Mouse (Mus musculus) gastrocnemius, adult 2 months (tissue): ENCODE results near the gene Tspan4. TPM values are rescaled to one million over a fixed set of nuclear protein-coding genes. Genes with fewer than 3 reads are reported as not detected.

Experiments used
- DNase-seq: peaks from one replicate; pipeline ENCODE4 v3.0.0; 2022
- H3K27ac ChIP-seq: fragments of 200-600 bp; 2 replicates; pipeline ENCODE4 v1.8.1; 2022; ENCODE audit warnings: mild to moderate bottlenecking
- H3K4me3 ChIP-seq: fragments of 200-600 bp; 2 replicates; pipeline ENCODE4 v1.8.1; 2022; ENCODE audit warnings: mild to moderate bottlenecking, moderate library complexity
- CTCF ChIP-seq: fragments of 200-600 bp; IDR thresholded peaks from 2 replicates; pipeline ENCODE4 v1.8.1; 2022; ENCODE audit warnings: antibody characterized with exemption, mild to moderate bottlenecking, moderate library complexity
- intact Hi-C: fragments of 180-260 bp; cut with DNase I; formaldehyde crosslinking; loops from one replicate; pipeline ENCODE4 v1.15.1; 2025
- total RNA-seq, 2 experiments: library from RNA; stranded (reverse); gene quantifications; 2 replicates each; pipeline ENCODE4 v1.2.3; 2021

Gene Tspan4
- total RNA-seq, 2 experiments from 2014 or later, result 7.6 to 8.2 TPM

- Histone ChIP-seq H3K4me3 (peak overlapping the region; percentile 77), H3K27ac (peak overlapping the region; percentile 88)
- no peak for DNase-seq
- TF ChIP-seq CTCF, result no peak
- intact Hi-C loops, result no loop called here
Observed at GRCm38 (mm10) chr7:141433517-141434400, 41.3 kb upstream of the Tspan4 start.

- H3K4me3 ChIP-seq, result peak overlapping the region; percentile 77
- peak; percentile 58 for DNase-seq
- TF ChIP-seq CTCF, result no peak
- intact Hi-C loops, result no loop called here
- peak overlapping the region; percentile 88 for H3K27ac ChIP-seq
Observed at GRCm38 (mm10) chr7:141434464-141434863, 40.6 kb upstream of the Tspan4 start.

DNA sequence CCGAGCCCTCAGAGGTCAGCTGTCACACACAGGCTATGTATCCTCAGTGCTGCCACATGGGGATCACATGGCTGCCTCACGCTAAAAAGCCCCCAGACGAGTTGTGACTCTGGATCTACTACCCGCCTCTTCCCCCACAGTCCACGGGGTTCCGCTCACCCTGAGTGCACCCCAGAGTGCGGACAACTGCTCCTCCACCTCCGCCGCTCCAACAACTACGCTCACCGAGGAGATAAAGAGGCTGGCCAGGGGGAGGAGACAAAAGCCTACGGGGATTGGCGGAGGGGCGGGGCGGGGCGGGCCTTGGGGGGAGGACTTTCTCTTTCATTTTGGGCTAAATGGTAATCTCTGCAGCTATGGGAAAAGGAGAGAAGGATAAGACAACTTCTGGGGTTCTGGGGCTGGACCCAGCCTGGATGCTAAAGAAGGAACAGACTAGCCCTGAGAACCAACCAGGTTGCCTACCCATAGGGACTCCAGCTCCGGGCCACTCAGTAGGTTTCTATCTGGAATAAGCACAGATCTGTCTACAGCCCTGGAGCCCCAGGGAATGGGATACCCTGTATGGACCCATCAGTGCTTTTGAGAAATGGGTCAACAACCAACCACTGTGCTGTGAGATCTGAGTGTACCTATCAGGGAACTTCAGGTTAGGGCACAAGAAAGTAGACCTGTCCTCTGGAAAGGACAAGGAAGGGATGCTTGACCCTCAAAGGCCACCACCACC is 39.7 kb upstream of the Tspan4 start:
- TF ChIP-seq CTCF, result no peak
- peak; percentile 74 for DNase-seq
- intact Hi-C loops, result no loop called here
- H3K27ac ChIP-seq, result peak overlapping the region; percentile 88
- H3K4me3 ChIP-seq, result peak overlapping the region; percentile 77

DNA sequence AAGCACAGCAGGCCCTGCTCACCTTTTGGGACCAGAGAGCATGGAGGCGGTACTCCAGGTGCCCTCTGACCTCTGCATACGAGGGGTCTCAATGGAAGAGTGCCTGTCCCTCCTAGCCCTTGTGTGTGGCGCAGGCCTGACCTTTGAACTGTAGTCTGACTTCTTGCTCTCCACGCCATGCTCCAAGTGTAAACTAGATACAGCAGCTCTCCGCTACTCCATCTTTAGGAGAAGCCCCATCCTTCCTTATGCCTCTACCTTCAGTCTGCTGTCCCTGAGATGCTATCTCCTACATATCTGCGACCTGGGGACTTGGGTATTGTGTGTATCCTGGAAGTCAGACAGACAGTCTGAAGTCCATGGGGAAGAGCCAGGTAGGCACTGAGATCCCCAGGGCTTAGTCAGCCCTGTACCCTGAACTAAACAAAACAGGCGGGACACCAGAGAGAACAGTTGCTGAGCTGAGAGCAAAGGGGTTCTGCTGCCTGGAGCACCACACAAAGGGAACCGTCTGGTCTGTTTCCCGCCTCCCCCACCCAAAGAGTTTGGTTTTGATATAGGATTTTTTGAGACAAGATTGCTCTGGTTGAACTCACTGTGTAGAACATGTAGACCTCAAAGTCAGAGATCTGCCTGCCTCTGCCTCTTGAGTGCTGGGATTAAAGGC is 39.1 kb upstream of the Tspan4 start:
- TF ChIP-seq CTCF, result no peak
- Histone ChIP-seq H3K27ac (peak overlapping the region; percentile 92), H3K4me3 (peak overlapping the region; percentile 77)
- DNase-seq, result no peak
- intact Hi-C loops, result no loop called here

- peak overlapping the region; percentile 92; the same call in 1 of the 2 replicates for H3K27ac ChIP-seq
- intact Hi-C loops, result no loop called here
- no peak for TF ChIP-seq CTCF
- DNase-seq, result no peak
- H3K4me3 ChIP-seq, result peak overlapping the region; percentile 82
Observed at GRCm38 (mm10) chr7:141436523-141436892, 38.5 kb upstream of the Tspan4 start.

DNA sequence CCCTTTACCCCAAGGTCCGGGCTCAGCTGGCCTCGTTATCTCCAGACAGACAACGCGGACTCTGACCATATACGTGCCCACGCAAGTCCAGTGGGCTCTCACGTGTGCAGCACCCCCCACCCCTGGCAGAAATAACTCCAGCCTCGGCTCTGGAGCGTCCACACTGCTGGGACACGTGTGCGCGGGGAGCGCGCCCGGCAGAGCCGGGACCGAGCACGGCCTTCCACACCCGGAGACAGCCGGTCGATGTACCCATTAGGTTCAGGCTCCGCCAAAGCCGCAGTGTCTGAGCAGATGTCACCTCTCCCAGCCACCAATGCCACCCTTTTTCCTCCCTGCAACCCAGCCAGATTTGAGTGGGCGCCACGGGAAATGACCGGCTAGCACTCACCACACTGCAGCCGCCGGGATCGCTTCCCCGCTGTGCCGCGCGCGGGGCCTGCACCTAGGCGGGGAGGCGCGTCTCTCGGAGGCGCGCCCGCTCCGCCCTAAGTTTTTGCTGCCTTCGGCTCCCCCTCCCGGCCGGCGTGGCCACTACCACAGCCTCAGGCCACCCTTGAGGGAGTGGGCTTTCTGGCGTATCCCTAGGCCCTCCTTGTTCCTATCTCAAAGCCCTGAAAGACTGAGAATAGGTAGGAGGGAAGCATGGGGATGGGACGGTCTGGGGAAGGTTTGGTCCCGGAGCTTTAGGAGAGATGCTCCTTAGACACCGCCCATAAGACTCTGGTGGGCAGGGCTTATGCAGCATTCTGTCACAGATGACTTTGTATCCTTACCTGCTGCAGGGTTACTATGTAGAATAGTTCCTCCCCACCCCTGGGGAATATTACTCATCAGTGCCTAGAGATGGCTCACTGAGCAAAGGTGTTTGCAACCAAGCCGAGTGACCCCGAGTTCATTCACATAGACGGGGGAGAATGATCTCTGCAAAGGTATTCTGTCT is 37.6 kb upstream of the Tspan4 start, which contains the start of gene Slc25a22:
Gene Slc25a22 (minus strand): TSS at position 715 of the 943 bp plus-strand sequence.
- Histone ChIP-seq H3K27ac (peak within 1 kb of the TSS; percentile 92), H3K4me3 (peak within 1 kb of the TSS; percentile 82)
- peak; percentile 89 for TF ChIP-seq CTCF
- DNase-seq, result peak; percentile 90
- intact Hi-C loops, result loop anchor here (1.0 kb wide), 1 partner anchor 28 kb away; no protein-coding TSS in a partner anchor

DNA sequence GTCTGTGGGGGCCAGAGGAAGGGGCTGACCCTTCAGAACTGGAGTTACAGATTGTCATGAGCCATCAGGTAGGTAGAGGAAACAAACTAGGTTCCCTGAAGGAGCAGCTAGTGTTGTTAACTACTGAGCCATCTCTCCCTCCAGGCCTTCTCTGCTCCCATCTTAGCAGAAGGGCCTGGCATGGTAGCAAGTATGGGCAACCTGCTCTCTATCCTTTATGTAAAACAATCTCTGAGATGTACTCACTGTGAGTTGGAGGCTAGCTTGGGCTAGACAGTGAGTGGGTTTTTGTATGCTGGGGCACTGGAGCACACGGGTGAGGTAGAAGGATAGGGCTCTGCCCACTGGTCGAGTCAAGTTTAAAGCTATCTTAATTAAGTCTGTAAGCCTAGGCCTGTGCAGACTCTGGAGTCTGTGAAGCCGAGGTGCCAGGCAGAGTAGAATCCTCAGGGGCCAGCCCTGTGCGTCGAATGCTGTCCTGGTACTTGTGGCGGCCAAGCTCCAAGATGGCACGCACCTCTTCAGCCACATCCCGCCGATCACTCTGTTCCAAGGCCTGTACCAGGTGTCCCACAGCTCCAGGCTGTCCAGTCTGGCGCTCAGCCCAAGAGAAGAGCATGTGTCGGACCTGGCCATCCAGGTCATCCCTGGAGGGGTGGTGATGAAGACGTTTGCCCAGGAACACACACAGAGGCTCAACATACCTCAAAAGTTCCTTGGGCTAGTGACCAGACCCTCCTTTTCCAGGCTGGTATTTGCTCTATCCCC is 36.7 kb upstream of the Tspan4 start:
- DNase-seq, result no peak
- intact Hi-C loops, result no loop called here
- Histone ChIP-seq H3K4me3 (no peak overlapping the region), H3K27ac (no peak overlapping the region)
- TF ChIP-seq CTCF, result no peak

DNA sequence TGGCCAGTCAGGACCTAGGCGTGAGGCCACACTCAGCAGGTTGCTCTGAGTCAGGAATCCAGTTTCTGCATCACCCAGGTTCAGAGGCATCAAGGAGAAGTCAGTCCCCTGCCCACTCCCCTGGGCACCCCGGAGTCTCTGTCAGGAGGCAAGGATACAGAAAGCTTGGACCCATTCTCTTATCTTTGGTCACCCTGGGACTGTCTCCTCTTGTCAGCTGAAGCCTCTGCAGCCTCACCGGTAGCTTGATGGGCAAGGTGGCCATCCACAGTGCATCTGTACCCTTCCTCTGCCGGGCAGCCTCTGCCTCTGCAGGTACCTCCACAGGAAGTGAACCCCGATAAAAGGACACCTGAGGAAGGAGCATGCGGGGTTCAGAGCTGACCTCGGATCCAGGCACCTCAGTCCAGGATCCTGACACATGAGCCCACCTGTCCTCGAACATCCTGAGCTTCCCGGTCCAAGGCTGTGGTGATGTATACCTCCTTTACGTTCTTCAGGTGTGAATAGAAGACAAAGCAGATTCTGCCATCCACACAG is 35.8 kb upstream of the Tspan4 start:
- no peak overlapping the region for H3K4me3 ChIP-seq
- no peak for DNase-seq
- no peak for TF ChIP-seq CTCF
- intact Hi-C loops, result no loop called here
- H3K27ac ChIP-seq, result no peak overlapping the region

DNA sequence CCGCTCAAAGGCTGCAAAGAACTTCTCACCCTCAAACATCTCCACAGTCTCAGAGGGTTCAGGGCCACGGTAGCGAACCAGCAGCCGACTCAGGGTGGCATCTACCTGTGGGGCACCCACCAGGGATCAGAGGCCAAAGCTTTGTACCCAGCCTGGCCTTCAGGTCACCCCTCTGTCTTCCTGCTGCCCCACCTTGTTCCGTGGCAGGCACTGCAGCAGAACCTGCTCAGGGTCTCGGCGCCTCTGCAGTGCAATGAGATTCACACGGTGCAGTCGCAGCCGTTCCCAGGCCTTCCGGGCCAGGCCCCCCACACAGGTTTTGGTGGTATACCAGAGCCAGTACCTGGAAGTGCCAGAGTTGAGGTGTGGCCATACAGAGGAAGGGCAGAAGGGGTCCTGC is 35.2 kb upstream of the Tspan4 start:
- TF ChIP-seq CTCF, result no peak
- H3K27ac ChIP-seq, result no peak overlapping the region
- DNase-seq, result no peak
- H3K4me3 ChIP-seq, result no peak overlapping the region
- intact Hi-C loops, result loop anchor here (10.0 kb wide), 1 partner anchor 215 kb away; the partner anchor contains the start of gene Phrf1

- H3K27ac ChIP-seq, result no peak overlapping the region
- peak; percentile 82 for TF ChIP-seq CTCF
- DNase-seq, result peak; percentile 74
- intact Hi-C loops, result loop anchor here (10.0 kb wide), 1 partner anchor 216 kb away; the partner anchor contains the start of gene Phrf1
- no peak overlapping the region for H3K4me3 ChIP-seq
Observed at GRCm38 (mm10) chr7:141440613-141441012, 34.4 kb upstream of the Tspan4 start.
